Mouse (Mus musculus) heart, adult 2 months (tissue): ENCODE results near the gene Ap1b1.

Source experiments
- CTCF ChIP-seq: fragments of 200-600 bp; IDR thresholded peaks from 2 replicates; pipeline ENCODE4 v1.8.1; 2022; ENCODE audit warnings: antibody characterized with exemption, mild to moderate bottlenecking, moderate library complexity
- EP300 ChIP-seq: fragments of 200-500 bp; IDR thresholded peaks from 2 replicates; pipeline ENCODE4 v1.6.1; 2011; ENCODE audit warnings: low read depth, low read length, control low read depth; ENCODE audit not compliant: insufficient read depth

- TF ChIP-seq EP300, result no peak
- no peak for TF ChIP-seq CTCF
Measured at GRCm38 (mm10) chr11:5055945-5056938, 69.6 kb downstream of the Ap1b1 start.
